Mouse (Mus musculus): ENCODE measurements around the gene Mon1b.

The Mon1b gene

DNA sequence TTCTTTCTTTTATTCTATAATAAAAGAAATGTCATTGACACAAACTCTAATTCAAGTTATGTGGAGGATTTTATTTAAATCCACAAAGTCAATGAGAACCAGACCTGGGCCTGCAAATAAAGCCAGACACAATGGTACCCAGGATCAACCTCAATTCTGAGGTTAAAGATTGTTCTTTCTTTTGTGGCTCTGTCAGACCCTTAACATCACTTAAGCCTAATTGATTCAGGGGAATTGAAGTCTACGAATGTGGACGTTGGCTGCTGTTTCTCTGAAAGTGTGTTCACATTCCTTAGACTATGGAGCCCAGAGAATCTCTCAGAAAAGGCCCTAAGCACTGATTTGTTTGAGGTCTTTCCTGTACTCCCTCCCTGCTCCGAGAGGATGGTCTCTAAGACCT is 37.9 kb downstream of the Mon1b start:
- no peak for DNase-seq (ENCODE audit: low spot score)

DNA sequence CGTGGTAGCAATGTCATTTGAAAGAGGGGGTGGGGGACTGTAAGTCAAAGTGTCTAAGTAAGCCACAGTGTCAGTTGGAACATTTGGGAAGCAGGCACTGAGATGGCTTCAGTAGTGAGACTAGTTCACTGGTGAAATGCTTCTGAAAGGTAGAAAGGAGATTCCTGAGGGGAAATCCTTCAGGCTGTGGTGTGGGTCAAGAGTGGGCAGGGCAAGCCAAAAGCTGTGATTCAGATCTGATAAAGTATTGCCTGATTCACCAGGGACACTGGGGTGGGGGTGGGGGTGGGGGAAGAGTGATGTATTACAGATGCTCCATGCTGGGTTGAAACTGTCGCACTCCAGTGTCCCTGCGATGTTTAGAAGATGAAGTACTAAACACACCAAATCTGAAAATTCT is 39.2 kb downstream of the Mon1b start:
- no peak for DNase-seq (ENCODE audit: low spot score)

DNA sequence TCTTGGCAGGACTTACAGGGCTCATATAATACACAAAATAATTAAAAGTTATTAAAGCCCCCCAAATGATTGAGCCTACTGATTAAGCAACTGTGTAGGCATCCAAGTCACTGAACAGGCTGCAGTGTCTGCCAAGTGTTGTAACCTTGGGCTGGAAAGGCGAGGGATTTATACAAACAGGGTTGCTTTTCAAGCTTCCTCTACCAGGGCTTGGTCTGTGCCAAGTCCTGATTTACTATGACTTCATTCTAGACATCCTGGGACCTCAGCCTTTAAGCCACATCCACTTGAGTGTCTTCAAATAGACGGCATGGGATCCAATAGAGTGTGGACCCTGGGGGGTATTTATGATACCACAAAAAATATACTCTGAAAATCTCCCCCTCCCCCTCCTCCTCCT is 39.9 kb downstream of the Mon1b start:
- no peak for DNase-seq (ENCODE audit: low spot score)

DNA sequence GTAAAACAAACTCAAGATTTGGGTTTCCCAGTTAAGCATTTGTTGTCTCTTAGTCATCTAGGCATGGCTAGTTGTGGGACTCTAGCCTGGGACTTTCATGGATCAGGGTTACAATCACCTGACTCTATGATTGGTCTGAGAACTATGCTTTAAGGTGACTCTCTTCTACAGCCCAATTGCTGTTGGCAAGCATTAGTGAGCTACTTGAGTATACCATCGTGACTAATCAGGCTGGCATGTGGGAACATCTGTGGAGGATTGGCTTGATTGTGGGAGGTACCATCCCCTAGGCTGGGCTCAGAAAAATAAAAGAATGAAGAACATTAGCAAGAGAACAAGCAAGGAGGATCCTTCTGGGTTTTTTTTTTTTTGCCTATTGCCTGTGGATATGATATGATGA is 41.4 kb downstream of the Mon1b start:
- DNase-seq (ENCODE audit: low spot score): no peak

DNA sequence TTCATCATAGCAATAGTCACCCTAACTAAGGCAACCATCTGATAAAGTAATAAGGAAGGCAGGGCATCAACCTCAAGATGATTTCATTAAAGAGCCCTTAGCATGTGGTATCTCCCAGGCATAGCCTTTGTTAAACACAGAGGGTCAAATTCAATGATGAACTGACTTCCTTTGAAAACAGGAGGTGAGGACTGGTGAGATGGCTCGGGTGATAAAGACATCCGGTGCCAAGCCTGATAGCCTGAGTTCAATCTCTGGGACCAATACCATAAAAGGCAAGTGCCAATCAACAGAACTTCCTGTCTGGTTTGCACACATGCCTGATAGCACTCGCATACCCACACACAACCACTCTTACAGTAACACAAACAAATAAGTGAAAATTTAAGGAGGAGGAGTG is 44.0 kb downstream of the Mon1b start:
- DNase-seq (ENCODE audit: low spot score): no peak

DNA sequence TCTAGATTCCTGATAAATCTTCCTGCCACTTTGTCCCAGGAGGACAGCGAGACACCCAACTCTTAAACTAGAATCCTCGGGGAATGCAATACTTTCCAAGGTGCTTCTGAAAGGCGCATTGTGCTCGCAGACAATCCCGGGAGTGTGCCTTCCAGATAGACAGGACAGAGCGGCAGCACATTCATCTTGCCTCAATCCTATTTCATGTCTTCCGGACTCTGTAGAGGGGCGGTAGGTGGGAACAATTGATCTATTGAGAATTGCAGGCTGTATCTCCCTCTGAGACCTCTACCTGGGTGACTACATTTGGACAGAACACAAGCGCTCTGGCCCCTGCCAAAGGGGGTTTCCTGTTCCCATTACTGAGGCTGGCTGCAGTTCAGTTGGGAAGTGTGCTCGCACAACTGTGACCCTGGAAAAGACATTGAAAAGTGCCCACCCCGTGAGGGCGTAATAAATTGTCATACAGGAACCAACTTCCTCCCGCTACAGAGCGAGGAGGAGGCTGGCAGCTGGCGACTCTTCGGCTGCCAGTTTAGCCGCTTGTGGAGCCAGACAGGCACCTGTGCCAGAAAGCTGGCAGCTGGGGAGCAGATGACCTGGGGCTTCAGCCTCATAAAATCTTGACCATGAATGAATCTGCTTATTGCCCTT is 52.6 kb downstream of the Mon1b start:
- no peak for DNase-seq (ENCODE audit: low spot score)

DNA sequence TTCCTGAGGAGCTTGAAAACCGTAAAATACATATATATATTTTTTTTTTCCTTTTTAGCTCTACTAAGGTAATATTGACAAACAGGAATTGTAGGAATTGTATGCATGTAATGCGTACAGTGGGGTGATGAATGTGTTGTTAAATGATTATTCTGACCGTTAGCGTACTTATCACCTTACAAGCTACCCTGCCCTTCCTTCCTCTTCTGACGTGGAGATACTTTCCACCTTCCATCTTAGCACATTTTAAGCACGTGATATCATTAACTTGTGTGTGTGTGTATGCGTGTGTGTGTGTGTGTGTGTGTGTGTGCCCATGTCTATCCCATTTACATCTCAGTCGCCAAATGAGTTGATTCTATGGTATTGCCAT is 53.1 kb downstream of the Mon1b start:
- DNase-seq (ENCODE audit: low spot score): no peak

DNA sequence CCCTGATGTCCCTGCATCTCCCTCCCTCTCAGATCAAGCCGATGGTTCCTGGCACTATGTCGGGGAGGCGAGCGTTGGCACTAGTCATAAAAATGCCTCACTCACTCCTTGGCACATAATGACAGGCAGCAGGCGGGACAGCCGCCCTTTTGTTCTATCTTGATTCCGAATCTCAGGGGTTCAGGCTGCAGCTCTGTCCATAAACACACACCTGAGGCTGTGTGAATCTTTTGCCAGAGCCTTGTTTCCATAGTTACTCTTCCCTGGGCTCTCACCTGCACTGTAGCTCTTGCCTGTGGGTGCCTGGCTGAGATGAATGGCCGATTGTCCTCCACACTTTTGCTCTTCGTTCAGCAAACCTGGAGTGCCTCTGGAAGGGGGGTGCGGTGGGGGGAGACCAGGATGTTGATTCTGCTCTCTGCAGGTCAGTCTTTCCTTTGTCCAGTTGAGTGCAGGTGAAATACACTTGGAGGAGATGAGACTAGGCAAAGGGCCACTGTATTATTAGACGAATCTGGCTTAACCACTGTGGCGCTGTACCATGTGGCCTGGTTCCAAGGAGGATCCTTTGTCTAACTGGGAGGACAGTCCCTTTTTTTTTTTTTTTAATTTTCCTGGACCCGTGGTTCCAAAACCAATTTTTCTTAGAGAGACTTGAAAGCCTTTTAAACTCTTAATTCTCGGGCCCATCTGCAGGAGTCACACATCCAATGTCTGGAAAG is 56.4 kb downstream of the Mon1b start:
- DNase-seq (ENCODE audit: low spot score): no peak

All from embryo, embryonic 10.5 days (tissue).